Mouse (Mus musculus): Measurements from ENCODE around the gene Gm16368. TPM values are rescaled to one million over a fixed set of nuclear protein-coding genes. Genes with fewer than 3 reads are reported as not detected.

Gm16368 gene
- polyA plus RNA-seq (2012; rRNA removed; ENCODE audit: low replicate concordance) = not detected in 2 replicates

GRCm38 (mm10) chr12:88083397-88083796 is at the start of gene Gm16368:
Gene Gm16368 (plus strand): TSS chr12:88083697.

Other genes starting within 250 kb of the Gm16368 start
- gene Gm2001, start 241.4 kb upstream of the Gm16368 start, polyA plus RNA-seq (2012; rRNA removed; ENCODE audit: low replicate concordance) = not detected in 2 replicates
- gene Gm2016, start 209.6 kb upstream of the Gm16368 start, polyA plus RNA-seq (2012; rRNA removed; ENCODE audit: low replicate concordance) = not detected in 2 replicates
- gene Gm2022, start 188.3 kb upstream of the Gm16368 start, polyA plus RNA-seq (2012; rRNA removed; ENCODE audit: low replicate concordance) = not detected in 2 replicates
- not detected in 2 replicates for gene Gm2035, start 163.8 kb upstream of the Gm16368 start, polyA plus RNA-seq (2012; rRNA removed; ENCODE audit: low replicate concordance)
- not detected in 2 replicates for gene Gm2042, start 129.6 kb upstream of the Gm16368 start, polyA plus RNA-seq (2012; rRNA removed; ENCODE audit: low replicate concordance)
- not detected in 2 replicates for gene Gm2075, start 71.8 kb upstream of the Gm16368 start, polyA plus RNA-seq (2012; rRNA removed; ENCODE audit: low replicate concordance)
- not detected in 2 replicates for gene Gm6803, start 64.9 kb upstream of the Gm16368 start, polyA plus RNA-seq (2012; rRNA removed; ENCODE audit: low replicate concordance)
- gene Gm2056, start 56.7 kb upstream of the Gm16368 start, polyA plus RNA-seq (2012; rRNA removed; ENCODE audit: low replicate concordance) = not detected in 2 replicates
- not detected in 2 replicates for gene Gm10436, start 98.4 kb downstream of the Gm16368 start, polyA plus RNA-seq (2012; rRNA removed; ENCODE audit: low replicate concordance)
- gene Gm8332, start 166.4 kb downstream of the Gm16368 start, polyA plus RNA-seq (2012; rRNA removed; ENCODE audit: low replicate concordance) = not detected in 2 replicates
- not detected in 2 replicates for gene Gm5662, start 190.8 kb downstream of the Gm16368 start, polyA plus RNA-seq (2012; rRNA removed; ENCODE audit: low replicate concordance)
- not detected in 2 replicates for gene Gm5039, start 240.3 kb downstream of the Gm16368 start, polyA plus RNA-seq (2012; rRNA removed; ENCODE audit: low replicate concordance)